In genomic region chr7:128265411-128265810, GRCm38 (mm10) we compare ENCODE assay signal across 24 mouse cellular contexts. TPM values are rescaled to one million over a fixed set of nuclear protein-coding genes. Genes with fewer than 3 reads are reported as not detected.
DNase-seq lines count a peak whose midpoint lies in the region; TF ChIP-seq lines count a peak whose summit lies in the region.
"Had no signal": no experiment of that assay in that cellular context is flagged by ENCODE, and none has a peak within 500 bp of the region (broad histone marks: within the 10 kb centered on the region; RNA-seq: fewer than 3 reads in every experiment).

Slc5a2 (plus strand) TSS chr7:128265657.

- H3K4me1 ChIP-seq in kidney, adult 2 months (ENCODE audit: control insufficient read depth, insufficient read depth, low read length) = no peaks in the 10 kb centered on the region
- H3K4me1 ChIP-seq: embryonic facial prominence, embryonic 10.5 days; embryonic facial prominence, embryonic 12.5 days; forebrain, embryonic 13.5 days; forebrain, embryonic 15.5 days had no signal

- H3K27me3 ChIP-seq in kidney, adult 2 months (replicated peaks; ENCODE audit: control insufficient read depth, insufficient read depth, low read length) = no peaks in the 10 kb centered on the region
- H3K27me3 ChIP-seq: embryonic facial prominence, embryonic 12.5 days; forebrain, embryonic 13.5 days; forebrain, embryonic 15.5 days had no signal

- WGBS in kidney, adult 2 months = 56% methylated on average over 6 of the region's 6 CpGs

- no peak for TF ChIP-seq CTCF in kidney, adult 2 months (conservative IDR thresholded peaks at IDR 0.05; ENCODE audit: insufficient read depth, insufficient read length, low read depth, low read length)

- peak within 1 kb of the TSS; percentile 51 for H3K4me3 ChIP-seq in kidney, adult 2 months (ENCODE audit: insufficient read depth, low read depth, low read length)
- H3K4me3 ChIP-seq: embryonic facial prominence, embryonic 10.5 days; embryonic facial prominence, embryonic 12.5 days; forebrain, embryonic 13.5 days; forebrain, embryonic 15.5 days had no signal

- TF ChIP-seq POLR2A in kidney, adult 2 months (IDR thresholded peaks at IDR 0.05; ENCODE audit: low read depth, low read length) = no peak

- no peaks in the 10 kb centered on the region for H3K36me3 ChIP-seq in kidney, adult 2 months (ENCODE audit: control insufficient read depth, insufficient read depth, low read length)
- H3K36me3 ChIP-seq: embryonic facial prominence, embryonic 12.5 days; forebrain, embryonic 15.5 days had no signal

- peak within 1 kb of the TSS; percentile 46 for H3K27ac ChIP-seq in kidney, adult 2 months (ENCODE audit: insufficient read depth, low read depth, low read length)
- H3K27ac ChIP-seq: embryonic facial prominence, embryonic 10.5 days; embryonic facial prominence, embryonic 12.5 days; forebrain, embryonic 13.5 days; forebrain, embryonic 15.5 days had no signal

- DNase-seq in kidney, adult 2 months = peak; percentile 75
- no peak for DNase-seq in kidney, postnatal 4 days
- peak; percentile 68 for DNase-seq in kidney, adult 9 months
- no peak for DNase-seq in kidney, adult 18-20 months
- DNase-seq in kidney, postnatal 14 days = peak; percentile 52
- DNase-seq in kidney, postnatal 25 days = peak; percentile 42 to 73
- no peak for DNase-seq in frontal cortex, postnatal 36 days (ENCODE audit: low spot score in 2 of 2)
- no peak for DNase-seq in T-cell, adult 2 months (ENCODE audit: low spot score)
- DNase-seq: adrenal gland, adult 8-10 months; adrenal gland, postnatal 14 days; adrenal gland, postnatal 36 days; cerebellum, adult 11-12 months; cerebellum, adult 2 months; cerebellum, adult 9-10 months; cerebellum, postnatal 10 days; cerebellum, postnatal 25 days had no signal

RNA-seq across cellular contexts. Expression of gene Slc5a2, which starts in this region (rescaled TPM):
- 1,002 and 1,068 TPM in 2 replicates for polyA plus RNA-seq in kidney, adult 2 months (2012; rRNA removed)
- polyA plus RNA-seq: activated CD4-positive, CD25-positive, alpha-beta regulatory T cell, adult 4 months; C2C12; cortical plate, adult 2 months; embryonic facial prominence, embryonic 14.5 days; forebrain, embryonic 13.5 days; forebrain, embryonic 15.5 days had no signal

Comparison
In these comparisons a context has a peak if more than half of its experiments do, and no peak if none do; other contexts are left out.
1. DNase-seq: peak in kidney, adult 2 months (single experiment), kidney, adult 9 months (single experiment), kidney, postnatal 14 days (single experiment) and kidney, postnatal 25 days (2 of 2); none in kidney, postnatal 4 days (0 of 2), kidney, adult 18-20 months (single experiment), frontal cortex, postnatal 36 days (0 of 2) and T-cell, adult 2 months (single experiment).